Mouse (Mus musculus): ENCODE measurements around the gene Krtap29-1.

Krtap29-1 gene

DNA sequence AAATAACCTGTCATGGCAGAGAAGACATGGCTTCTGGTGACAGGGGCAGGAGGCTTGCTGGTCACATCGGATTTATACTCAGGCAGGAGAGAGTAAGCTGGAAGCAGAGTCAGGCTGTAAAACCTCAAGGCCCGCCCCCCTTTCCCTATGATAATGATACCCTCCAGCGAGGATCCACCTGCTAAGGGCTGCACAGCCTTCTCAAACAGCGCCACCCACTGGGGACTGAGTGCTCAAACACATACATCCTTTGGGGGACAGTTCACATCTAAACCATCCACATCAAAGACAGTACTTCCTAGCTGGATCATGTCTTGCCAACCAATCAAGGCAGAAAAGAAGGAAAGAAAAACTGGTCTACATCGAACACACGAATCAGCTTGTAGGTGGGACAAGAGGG, 14.6 kb downstream of the Krtap29-1 start:
- in situ Hi-C loops (cut with MboI, MseI), result no loop called here

- in situ Hi-C loops (cut with MboI, MseI), result no loop called here
These were observed 30.7 kb downstream of the Krtap29-1 start, which contains the start of gene Krtap9-5 for GRCm38 (mm10) chr11:99948175-99948574. Krtap9-5 (plus strand) TSS chr11:99948475.

DNA sequence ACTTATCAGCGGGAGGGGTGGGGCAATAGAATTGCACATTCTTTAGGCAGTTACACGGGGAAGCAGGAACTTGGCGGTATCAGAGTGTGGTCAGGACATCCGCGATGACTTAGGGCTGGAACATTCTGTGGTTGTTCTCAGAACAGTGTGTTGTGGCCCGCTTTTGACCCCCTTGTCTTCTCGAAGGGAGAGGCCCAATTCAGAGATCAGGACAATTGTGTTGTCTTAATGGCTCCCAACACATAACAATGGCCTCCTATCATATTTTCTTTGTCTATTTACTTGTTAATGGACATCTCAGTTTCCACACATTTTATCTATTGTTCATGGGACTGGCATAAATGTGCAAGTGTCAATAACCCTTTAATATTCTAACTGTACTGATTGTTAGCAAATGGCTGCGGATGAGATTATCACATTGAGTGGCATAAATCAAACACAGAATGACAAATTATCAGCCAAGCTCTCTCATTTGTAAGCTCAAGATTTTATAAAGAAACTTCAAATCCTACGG, 41.0 kb downstream of the Krtap29-1 start:
- in situ Hi-C loops (cut with MboI, MseI), result no loop called here

GRCm38 (mm10) chr11:99935991-99936390, 42.9 kb downstream of the Krtap29-1 start, which contains the start of gene Krtap31-2:
Krtap31-2 (plus strand) TSS chr11:99936291.
- in situ Hi-C loops (cut with MboI, MseI), result no loop called here
